Mouse (Mus musculus) left cerebral cortex, adult 2 months (tissue): ENCODE measurements at regions not wholly inside any gene's neighbourhood (a gene's known extent, or its start where the extent isn't known, plus 50 kb on each side); places are given as distances from the start of the nearest gene placed in this dataset.
A peak's percentile ranks its signal among the peaks of the same experiment; 100 is the strongest.

Experiments used
- DNase-seq, 2 experiments: peaks; one replicate each; pipeline ENCODE4 v3.0.0; 2021 to 2022; ENCODE audit warnings: low spot score in 2 of 2, mixed read lengths in 1 of 2; ENCODE audit errors: extremely low spot score in 1 of 2
- H3K27ac ChIP-seq: fragments of 200-600 bp; 2 replicates; pipeline ENCODE4 v1.8.1; 2022
- H3K4me3 ChIP-seq: fragments of 200-600 bp; 2 replicates; pipeline ENCODE4 v1.8.1; 2022
- CTCF ChIP-seq: fragments of 200-600 bp; IDR thresholded peaks from 2 replicates; pipeline ENCODE4 v1.8.1; 2022; ENCODE audit warnings: antibody characterized with exemption, mild to moderate bottlenecking, moderate library complexity
- intact Hi-C: fragments of 180-260 bp; cut with DNase I; formaldehyde crosslinking; loops from one replicate; pipeline ENCODE4 v1.15.1; 2025

DNA sequence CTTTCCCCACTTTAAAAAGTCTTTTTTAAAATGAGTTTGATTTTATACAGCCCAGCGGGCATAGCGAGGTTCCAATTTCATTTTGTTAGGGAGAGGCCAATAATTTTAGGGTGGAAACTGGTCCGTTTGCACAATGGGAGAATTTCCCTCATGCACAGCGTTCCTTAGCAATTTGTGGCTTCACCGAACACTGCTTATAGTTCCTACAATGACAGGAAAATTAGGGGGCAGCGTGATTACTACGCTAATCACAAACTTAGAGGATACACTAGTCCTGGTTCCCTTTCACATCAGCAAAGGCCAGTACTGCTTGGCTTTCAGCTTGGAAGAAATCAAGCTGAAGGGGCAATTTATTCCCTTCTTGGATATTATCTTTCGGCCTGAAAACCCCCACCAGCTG, 745.1 kb upstream of the Gm19410 start:
- intact Hi-C loops = no loop called here
- Histone ChIP-seq H3K27ac (no peak overlapping the region), H3K4me3 (no peak overlapping the region)
- TF ChIP-seq CTCF = no peak
- no peak for DNase-seq

DNA sequence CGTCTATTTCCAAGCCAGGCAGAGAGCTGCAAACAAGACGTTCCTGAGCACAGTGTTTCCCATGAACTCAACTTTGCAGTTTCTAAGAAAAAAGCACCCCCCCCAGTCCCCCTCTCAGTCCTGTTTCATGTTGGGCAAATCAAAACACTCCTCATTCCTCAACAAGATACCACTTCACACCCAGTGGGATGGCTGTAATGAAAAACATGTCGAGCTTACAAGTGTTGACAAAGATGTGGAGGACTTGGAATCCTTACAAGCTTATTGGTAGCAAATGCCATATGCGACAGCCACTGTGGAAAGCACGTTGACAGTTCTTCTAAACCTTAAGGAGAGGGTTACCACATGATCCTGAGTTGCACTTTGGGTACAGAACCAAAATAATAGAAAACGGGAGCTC, 742.9 kb upstream of the Gm19410 start:
- no peak overlapping the region for H3K4me3 ChIP-seq
- no peak overlapping the region for H3K27ac ChIP-seq
- intact Hi-C loops = no loop called here
- no peak for TF ChIP-seq CTCF
- DNase-seq = no peak

DNA sequence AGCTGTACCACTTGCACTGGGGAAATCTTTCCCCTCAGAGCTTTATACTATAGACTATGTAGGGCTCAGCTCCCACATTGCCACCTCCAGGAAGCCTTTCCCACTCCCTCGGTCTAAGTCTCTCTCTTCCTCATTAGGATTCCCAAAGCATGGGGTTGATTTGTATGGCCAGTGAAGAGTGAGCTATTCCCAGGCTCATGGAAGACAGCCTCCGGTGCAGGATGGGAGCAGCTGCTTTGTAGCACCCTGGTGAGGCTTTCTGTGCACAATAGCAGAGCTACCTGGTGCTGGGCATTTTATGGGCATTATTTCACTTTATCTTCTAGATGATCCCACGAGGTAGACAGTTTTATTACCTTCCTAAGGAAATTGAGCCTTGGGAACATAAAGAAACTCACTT, 717.8 kb upstream of the Gm19410 start:
- H3K4me3 ChIP-seq = no peak overlapping the region
- TF ChIP-seq CTCF = no peak
- intact Hi-C loops = no loop called here
- no peak for DNase-seq
- no peak overlapping the region for H3K27ac ChIP-seq

DNA sequence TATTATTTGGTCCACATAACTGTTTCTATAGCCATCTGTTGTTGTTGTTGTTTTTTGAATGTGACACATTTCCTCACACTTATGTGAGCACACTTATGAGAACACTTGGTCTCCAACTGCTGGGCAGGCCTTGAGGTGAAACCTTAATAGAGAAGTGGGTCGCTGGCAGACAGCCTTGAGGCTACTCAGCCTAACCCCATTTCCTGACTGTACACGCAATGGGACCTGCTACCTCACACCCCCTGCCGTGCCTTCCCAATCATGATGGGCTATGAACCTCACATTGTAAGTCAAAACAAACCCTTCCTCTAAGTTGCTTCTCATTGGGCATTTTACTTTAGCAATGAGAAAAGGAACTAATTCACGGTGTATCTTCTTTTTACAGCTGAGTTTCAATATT, 712.1 kb upstream of the Gm19410 start:
- DNase-seq = no peak
- intact Hi-C loops = no loop called here
- no peak for TF ChIP-seq CTCF
- no peak overlapping the region for H3K27ac ChIP-seq
- no peak overlapping the region for H3K4me3 ChIP-seq

DNA sequence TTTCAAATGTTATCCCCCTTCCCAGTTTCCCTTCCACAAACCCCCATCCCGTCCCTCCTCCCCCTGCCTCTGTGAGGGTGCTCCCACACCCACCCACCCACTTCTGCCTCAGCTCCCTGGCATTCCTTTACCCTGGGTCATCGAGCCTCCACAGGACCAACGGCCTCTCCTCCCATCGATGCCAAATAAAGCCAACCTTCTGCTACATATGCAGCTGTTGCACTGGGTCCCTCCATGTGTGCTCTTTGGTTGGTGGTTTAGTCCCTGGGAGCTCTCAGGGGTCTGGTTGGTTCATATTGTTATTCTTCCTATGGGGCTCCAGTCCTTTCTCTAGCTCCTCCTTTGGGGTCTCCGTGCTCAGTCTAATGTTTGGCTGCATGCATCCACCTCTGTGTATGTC, 704.5 kb upstream of the Gm19410 start:
- no peak for DNase-seq
- intact Hi-C loops = loop anchor here (5.0 kb wide), 1 partner anchor 89 kb away; no protein-coding TSS in a partner anchor
- TF ChIP-seq CTCF = no peak
- Histone ChIP-seq H3K4me3 (no peak overlapping the region), H3K27ac (no peak overlapping the region)

DNA sequence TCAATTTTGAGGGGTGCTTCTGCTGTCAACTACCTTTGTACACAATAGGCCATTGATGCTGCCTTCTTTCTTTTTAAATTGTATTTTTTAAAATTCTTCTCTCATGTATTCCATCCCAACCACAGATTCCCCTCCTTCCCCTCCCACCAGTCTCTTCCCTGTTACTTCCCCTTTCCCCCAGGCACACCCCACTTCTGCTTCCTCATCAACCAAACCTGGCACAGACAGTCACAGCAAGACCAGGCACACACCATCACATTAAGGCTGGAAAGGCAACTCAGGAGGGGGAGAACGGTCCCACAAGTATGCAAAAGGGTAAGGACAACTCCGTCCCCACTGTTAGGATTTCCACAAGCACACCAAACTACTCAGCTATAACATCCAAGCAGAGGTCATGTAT, 697.4 kb upstream of the Gm19410 start:
- H3K27ac ChIP-seq = no peak overlapping the region
- no peak for TF ChIP-seq CTCF
- DNase-seq = no peak
- intact Hi-C loops = no loop called here
- H3K4me3 ChIP-seq = no peak overlapping the region

DNA sequence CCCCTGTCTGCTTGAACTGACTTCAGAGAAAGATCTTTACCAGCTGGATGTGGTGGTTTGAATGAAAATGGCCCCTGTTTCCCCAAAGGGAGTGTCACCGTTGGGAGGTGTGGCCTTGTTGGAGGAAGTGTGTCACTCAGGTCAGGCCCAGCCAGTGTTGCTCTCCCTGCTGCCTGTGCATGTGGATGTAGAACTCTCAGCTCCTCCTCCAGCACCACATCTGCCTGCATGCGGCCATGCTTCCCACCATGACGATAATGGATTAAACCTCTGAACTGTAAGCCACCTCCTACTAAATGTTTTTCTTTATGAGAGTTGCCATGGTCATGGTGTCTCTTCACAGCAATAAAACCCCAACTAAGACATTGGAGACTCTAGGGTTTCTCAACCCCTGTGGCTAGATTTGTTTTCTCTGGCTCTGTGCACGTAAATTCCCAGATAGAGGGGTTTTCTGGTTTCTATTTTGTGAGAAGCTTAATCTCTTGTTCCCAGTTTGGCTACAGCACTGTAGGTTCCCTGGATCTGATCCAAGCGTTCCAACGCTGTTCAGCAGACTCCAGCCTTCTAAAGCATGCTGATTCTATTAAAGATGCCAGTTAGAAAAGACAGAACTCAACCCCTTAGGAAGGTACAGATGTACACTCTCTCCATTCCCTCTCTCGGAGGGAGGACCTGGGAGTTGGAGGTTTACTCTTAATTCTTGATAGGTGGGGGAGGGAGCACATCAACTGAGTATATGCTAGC, 695.2 kb upstream of the Gm19410 start:
- TF ChIP-seq CTCF = no peak
- DNase-seq = peak; percentile 14 to 21
- H3K4me3 ChIP-seq = no peak overlapping the region
- no peak overlapping the region for H3K27ac ChIP-seq
- intact Hi-C loops = no loop called here

DNA sequence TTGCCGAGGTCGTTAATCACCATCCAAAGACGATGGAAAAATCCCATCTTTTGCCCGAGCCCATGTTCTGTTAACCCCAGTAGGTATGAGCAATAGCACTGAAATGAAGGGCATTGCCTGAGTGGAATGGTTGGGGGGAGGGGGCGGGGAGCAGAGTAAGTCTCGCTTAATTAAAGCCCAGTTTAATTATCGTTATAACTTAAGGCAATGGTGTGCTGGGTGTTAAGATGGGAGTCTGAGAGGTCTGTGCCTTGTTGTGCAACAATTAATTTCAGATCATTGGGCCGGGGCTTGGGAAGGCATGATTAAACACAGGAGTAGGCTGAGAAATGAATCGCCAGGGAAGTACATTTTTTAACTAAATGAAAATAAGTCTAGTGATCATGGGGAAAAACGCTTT, 689.6 kb upstream of the Gm19410 start:
- no peak for DNase-seq
- no peak for TF ChIP-seq CTCF
- Histone ChIP-seq H3K27ac (no peak overlapping the region), H3K4me3 (no peak overlapping the region)
- intact Hi-C loops = no loop called here

DNA sequence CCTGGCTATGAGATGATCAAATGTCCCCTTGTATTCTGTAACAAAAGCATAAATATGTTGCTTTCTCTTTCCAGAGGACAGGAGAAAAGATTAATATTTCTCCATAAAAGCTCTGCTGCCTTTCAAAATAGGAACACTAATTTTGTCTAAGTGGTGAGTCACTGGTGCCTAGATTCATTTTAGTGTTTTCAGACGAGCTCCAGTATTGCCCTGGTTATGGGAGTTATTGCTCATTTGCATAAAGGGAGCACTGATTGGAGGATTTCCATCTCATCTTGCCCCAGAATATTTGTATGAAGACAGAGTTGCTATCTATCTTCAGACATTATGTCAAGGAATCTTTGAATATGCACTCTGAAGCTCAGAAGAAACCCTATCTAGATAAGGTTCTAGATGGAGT, 682.4 kb upstream of the Gm19410 start:
- DNase-seq = no peak
- intact Hi-C loops = no loop called here
- Histone ChIP-seq H3K4me3 (no peak overlapping the region), H3K27ac (peak overlapping the region; percentile 18; the same call in 1 of the 2 replicates)
- TF ChIP-seq CTCF = no peak

DNA sequence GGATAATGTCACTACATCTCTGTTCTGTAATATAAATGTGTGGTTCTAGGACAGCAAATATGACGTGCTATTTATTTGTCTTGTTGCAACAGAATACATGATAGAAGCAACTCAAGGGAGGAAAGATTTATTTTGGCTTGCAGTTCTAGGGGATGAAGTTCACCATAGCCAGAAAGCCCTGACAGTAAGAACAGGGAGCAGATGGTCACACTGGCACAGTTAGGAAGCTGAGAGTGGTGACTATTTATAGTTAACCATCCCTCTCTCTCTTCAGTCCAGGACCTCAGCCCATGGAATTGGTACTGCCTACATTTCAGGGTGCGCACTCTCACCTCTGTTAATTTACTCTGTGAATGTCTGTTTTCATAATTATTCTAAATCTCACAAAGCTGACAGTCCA, 678.5 kb upstream of the Gm19410 start:
- Histone ChIP-seq H3K4me3 (no peak overlapping the region), H3K27ac (no peak overlapping the region)
- no peak for TF ChIP-seq CTCF
- DNase-seq = no peak
- intact Hi-C loops = no loop called here

DNA sequence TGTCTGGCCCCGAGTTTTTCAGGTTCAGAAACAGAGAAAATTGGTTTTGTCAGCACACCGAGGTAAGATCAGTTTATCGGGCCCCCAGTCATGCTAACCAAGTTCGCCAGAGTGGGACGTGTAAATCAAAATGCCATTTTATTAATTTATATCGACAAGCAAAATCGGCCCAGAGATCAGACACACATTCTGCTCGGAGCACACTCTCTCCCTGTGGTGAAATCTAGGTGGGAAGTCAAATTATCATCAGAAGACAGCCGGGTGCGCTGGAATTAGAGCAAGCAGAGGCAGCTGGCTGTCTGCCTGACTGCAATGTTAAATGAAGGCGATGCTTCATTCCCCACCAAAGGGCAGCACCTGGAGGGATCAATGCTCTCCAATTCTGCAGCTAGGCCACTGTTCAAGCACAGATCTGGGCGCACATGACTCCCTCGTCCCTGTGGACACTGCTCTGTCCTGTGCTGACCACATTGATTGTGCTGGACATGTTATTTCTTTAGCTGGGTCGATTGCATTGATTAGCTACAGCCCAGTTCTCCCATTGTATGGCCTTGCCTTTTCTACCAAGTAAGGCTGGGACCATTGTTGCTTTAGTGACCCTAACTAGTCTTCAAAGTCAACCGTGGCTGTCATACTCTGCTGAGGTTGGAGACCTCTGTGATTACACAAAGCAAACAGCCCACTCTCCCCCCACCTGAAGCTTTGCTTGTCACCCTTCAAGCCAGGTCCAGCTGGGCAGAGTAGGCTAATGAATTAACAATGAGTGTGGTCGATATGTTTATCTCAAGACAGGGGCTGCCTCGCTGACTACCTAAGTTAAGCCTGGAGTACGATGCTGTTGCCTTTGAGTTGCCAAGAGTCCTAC, 677.0 kb upstream of the Gm19410 start:
- Histone ChIP-seq H3K4me3 (no peak overlapping the region), H3K27ac (no peak overlapping the region)
- no peak for TF ChIP-seq CTCF
- DNase-seq = no peak
- intact Hi-C loops = no loop called here

DNA sequence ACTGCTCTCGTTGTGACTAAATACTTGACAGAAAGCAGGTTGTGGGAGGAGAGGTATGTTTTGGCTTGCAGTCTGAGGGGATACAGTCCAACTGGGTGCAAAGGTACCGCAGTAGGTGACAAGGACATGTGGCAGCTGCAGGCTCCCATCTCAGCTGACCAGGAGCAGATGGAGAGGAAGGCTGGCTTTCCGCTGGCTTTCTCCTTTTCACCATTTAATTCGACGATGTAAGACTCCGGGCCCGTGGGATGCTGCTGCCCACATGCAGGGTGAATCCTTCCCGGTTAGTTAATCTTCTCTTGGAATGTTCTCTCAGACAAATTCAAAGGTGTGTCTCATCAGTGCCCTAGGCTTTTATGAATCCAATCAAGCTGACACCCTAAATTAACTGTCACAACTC, 676.1 kb upstream of the Gm19410 start:
- DNase-seq = peak in 1 of 2 experiments; percentile 28
- Histone ChIP-seq H3K4me3 (no peak overlapping the region), H3K27ac (no peak overlapping the region)
- intact Hi-C loops = no loop called here
- no peak for TF ChIP-seq CTCF
